Mouse (Mus musculus): ENCODE data around the gene Agpat2. TPM values are rescaled to one million over a fixed set of nuclear protein-coding genes. Genes with fewer than 3 reads are reported as not detected.

Gene Agpat2
- total RNA-seq, 4 experiments from 2014 or later: 2.9 to 8.9 (median 5.6) TPM

- no peak for DNase-seq (ENCODE audit: low spot score in 2 of 2)
These were observed 7.3 kb downstream of the Agpat2 start for GRCm38 (mm10) chr2:26596898-26597297.

GRCm38 (mm10) chr2:26595725-26596435 is 8.3 kb downstream of the Agpat2 start:
- DNase-seq (ENCODE audit: low spot score in 2 of 2): no peak

GRCm38 (mm10) chr2:26594934-26595724 is 9.1 kb downstream of the Agpat2 start:
- DNase-seq (ENCODE audit: low spot score in 2 of 2): no peak

- no peak for DNase-seq (ENCODE audit: low spot score in 2 of 2)
These were observed 9.7 kb downstream of the Agpat2 start for GRCm38 (mm10) chr2:26594461-26594933.

- no peak for DNase-seq (ENCODE audit: low spot score in 2 of 2)
These were observed 10.2 kb downstream of the Agpat2 start for GRCm38 (mm10) chr2:26594022-26594346.

GRCm38 (mm10) chr2:26593211-26594021 is 10.8 kb downstream of the Agpat2 start:
- DNase-seq (ENCODE audit: low spot score in 2 of 2): no peak

- DNase-seq (ENCODE audit: low spot score in 2 of 2): no peak
These were observed 12.8 kb downstream of the Agpat2 start for GRCm38 (mm10) chr2:26591416-26591815.

- DNase-seq (ENCODE audit: low spot score in 2 of 2): no peak
These were observed 13.3 kb downstream of the Agpat2 start for GRCm38 (mm10) chr2:26590962-26591361.

- no peak for DNase-seq (ENCODE audit: low spot score in 2 of 2)
These were observed 13.9 kb downstream of the Agpat2 start for GRCm38 (mm10) chr2:26590282-26590681.

- DNase-seq (ENCODE audit: low spot score in 2 of 2): no peak
These were observed 14.9 kb downstream of the Agpat2 start for GRCm38 (mm10) chr2:26589284-26589683.

GRCm38 (mm10) chr2:26588573-26588972 is 15.6 kb downstream of the Agpat2 start:
- no peak for DNase-seq (ENCODE audit: low spot score in 2 of 2)

GRCm38 (mm10) chr2:26587044-26587405 is 17.2 kb downstream of the Agpat2 start:
- DNase-seq (ENCODE audit: low spot score in 2 of 2): no peak

GRCm38 (mm10) chr2:26586294-26587043 is 17.7 kb downstream of the Agpat2 start, which contains the start of gene Gm20532:
Gene Gm20532 (plus strand): TSS chr2:26586639.
- no peak for DNase-seq (ENCODE audit: low spot score in 2 of 2)

GRCm38 (mm10) chr2:26585713-26586112 is 18.5 kb downstream of the Agpat2 start:
- DNase-seq (ENCODE audit: low spot score in 2 of 2): no peak

- DNase-seq (ENCODE audit: low spot score in 2 of 2): no peak
These were observed 20.6 kb downstream of the Agpat2 start for GRCm38 (mm10) chr2:26583640-26584039.

- DNase-seq (ENCODE audit: low spot score in 2 of 2): no peak
These were observed 21.5 kb downstream of the Agpat2 start for GRCm38 (mm10) chr2:26582741-26583140.

GRCm38 (mm10) chr2:26582203-26582602 is 22.0 kb downstream of the Agpat2 start:
- no peak for DNase-seq (ENCODE audit: low spot score in 2 of 2)

- no peak for DNase-seq (ENCODE audit: low spot score in 2 of 2)
These were observed 23.5 kb downstream of the Agpat2 start for GRCm38 (mm10) chr2:26580751-26581150.

GRCm38 (mm10) chr2:26579714-26580113 is 24.5 kb downstream of the Agpat2 start, which contains the start of gene Egfl7:
Gene Egfl7 (plus strand): TSS chr2:26580014.
- DNase-seq (ENCODE audit: low spot score in 2 of 2): no peak

GRCm38 (mm10) chr2:26578369-26578768 is 25.8 kb downstream of the Agpat2 start:
- no peak for DNase-seq (ENCODE audit: low spot score in 2 of 2)

GRCm38 (mm10) chr2:26576462-26576861 is 27.8 kb downstream of the Agpat2 start:
- DNase-seq (ENCODE audit: low spot score in 2 of 2): no peak
